Mouse (Mus musculus) CH12.LX (cell line): ENCODE results near the gene Nfat5.

ENCODE experiments used
- BHLHE40 ChIP-seq: IDR thresholded peaks from 2 replicates; pipeline ENCODE4 v1.6.1; 2011; ENCODE audit warnings: mild to moderate bottlenecking, low read depth, low read length, improper control_type of control experiment
- CTCF ChIP-seq, 2 experiments: IDR thresholded peaks in 1 of 2; conservative IDR thresholded peaks in 1 of 2; 2 replicates each; pipeline ENCODE4 v1.5.1; 2011 to 2012; ENCODE audit warnings: low read depth in 2 of 2, low read length in 2 of 2, improper control_type of control experiment in 1 of 2, inconsistent platforms in 1 of 2, mild to moderate bottlenecking in 1 of 2, moderate library complexity in 1 of 2
- POLR2A ChIP-seq: IDR thresholded peaks from 2 replicates; pipeline ENCODE4 v1.6.1; 2011; ENCODE audit warnings: low read depth, mild to moderate bottlenecking, improper control_type of control experiment, low read length

- no peak for TF ChIP-seq POLR2A
- TF ChIP-seq BHLHE40 = no peak
- no peak for TF ChIP-seq CTCF (conservative IDR thresholded peaks at IDR 0.05 in 1 of 2, IDR thresholded peaks at IDR 0.05 in 1 of 2; ENCODE audit: low read depth in 2 of 2, low read length in 2 of 2)
Measured at GRCm38 (mm10) chr8:107260120-107260519, 33.1 kb upstream of the Nfat5 start.
